Mouse (Mus musculus) midbrain, embryonic 16.5 days (tissue): ENCODE measurements around the gene Gse1. TPM values are rescaled to one million over a fixed set of nuclear protein-coding genes. Genes with fewer than 3 reads are reported as not detected.

Experiments
- ATAC-seq: fragments of 200-750 bp; cut with Nextera tagmentation; 2 replicates; pipeline ENCODE4 v1.8.0; 2017; ENCODE audit warnings: moderate TSS enrichment
- H3K27ac ChIP-seq: fragments of 300-500 bp; sonication (generic); 2 replicates; pipeline ENCODE4 v1.5.1; 2014; ENCODE audit warnings: mild to moderate bottlenecking, low read length, mixed read lengths
- H3K27me3 ChIP-seq: fragments of 300-500 bp; sonication (generic); 2 replicates; pipeline ENCODE4 v1.6.1; 2014; ENCODE audit warnings: low read depth, low read length, mixed read lengths; ENCODE audit not compliant: control insufficient read depth, insufficient read depth
- H3K36me3 ChIP-seq: fragments of 300-500 bp; sonication (generic); 2 replicates; pipeline ENCODE4 v1.6.1; 2014; ENCODE audit warnings: mild to moderate bottlenecking, low read length, moderate library complexity, mixed read lengths; ENCODE audit not compliant: control insufficient read depth, insufficient read depth
- H3K4me1 ChIP-seq: fragments of 300-500 bp; sonication (generic); 2 replicates; pipeline ENCODE4 v1.6.1; 2014; ENCODE audit warnings: mild to moderate bottlenecking, low read length, mixed read lengths; ENCODE audit not compliant: control insufficient read depth, insufficient read depth
- H3K4me2 ChIP-seq: fragments of 300-500 bp; sonication (generic); 2 replicates; pipeline ENCODE4 v1.6.1; 2014; ENCODE audit warnings: mild to moderate bottlenecking, low read length, mixed read lengths
- H3K4me3 ChIP-seq: fragments of 300-500 bp; sonication (generic); 2 replicates; pipeline ENCODE4 v1.5.1; 2014; ENCODE audit warnings: low read depth, mild to moderate bottlenecking, low read length, moderate library complexity, mixed read lengths
- H3K9ac ChIP-seq: fragments of 300-500 bp; sonication (generic); 2 replicates; pipeline ENCODE4 v1.6.1; 2014; ENCODE audit warnings: low read depth, low read length, mixed read lengths
- H3K9me3 ChIP-seq: fragments of 300-500 bp; sonication (generic); replicated peaks from 2 replicates; pipeline ENCODE4 v1.6.1; 2014; ENCODE audit warnings: mild to moderate bottlenecking, low read length, mixed read lengths; ENCODE audit not compliant: control insufficient read depth, poor library complexity, severe bottlenecking
- WGBS: fragments of 180-500 bp; shearing (Covaris S2); extraction: QIAGEN DNeasy Blood & Tissue Kit; methylation state at CpG from one replicate; pipeline ENCODE4 v1.1.7; 2014; 5-methylcytosine and 5-hydroxymethylcytosine counted together
- polyA plus RNA-seq: library from polyadenylated mRNA; unstranded; fragments of >200 nt; fragmentation: Nextera tagmentation; extraction: Ambion mirVana; gene quantifications from 2 replicates; pipeline ENCODE4 v1.2.1, GENCODE M21; 2015

The Gse1 gene
- polyA plus RNA-seq, 1 experiment from 2014 or later, result 13.3 TPM

DNA sequence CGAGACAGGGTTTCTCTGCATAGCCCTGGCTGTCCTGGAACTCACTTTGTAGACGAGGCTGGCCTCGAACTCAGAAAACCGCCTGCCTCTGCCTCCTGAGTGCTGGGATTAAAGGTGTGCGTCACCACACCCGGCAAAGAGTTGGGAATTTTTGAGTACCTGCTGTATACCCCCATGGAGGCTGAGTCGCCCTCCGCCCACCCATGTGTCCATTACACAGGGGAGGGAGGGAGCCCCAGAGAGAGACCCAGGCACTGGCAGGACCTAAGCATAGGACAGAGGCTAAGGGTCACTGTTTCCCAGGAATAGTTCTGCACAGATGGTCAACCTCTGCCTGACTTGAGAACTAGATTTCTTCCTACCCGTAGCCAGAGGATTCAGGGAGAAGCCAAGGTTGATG lies 279.0 kb downstream of the Gse1 start:
- ATAC-seq, result no peak
- no peak overlapping the region for H3K4me3 ChIP-seq
- H3K36me3 ChIP-seq, result no peaks in the 10 kb centered on the region
- H3K27ac ChIP-seq, result no peak overlapping the region
- H3K9ac ChIP-seq, result no peak overlapping the region
- no peaks in the 10 kb centered on the region for H3K9me3 ChIP-seq
- no peaks in the 10 kb centered on the region for H3K27me3 ChIP-seq
- H3K4me2 ChIP-seq, result no peak overlapping the region
- WGBS, result 89% methylated on average over 9 of the region's 9 CpGs
- peaks cover 82% of the 10 kb centered on the region for H3K4me1 ChIP-seq

- Histone ChIP-seq H3K9ac (peak overlapping the region; percentile 12; the same call in 1 of the 2 replicates), H3K4me3 (no peak overlapping the region), H3K27me3 (no peaks in the 10 kb centered on the region), H3K4me2 (peak overlapping the region; percentile 36; the same call in 1 of the 2 replicates), H3K27ac (0 out of 2 replicates have a peak overlapping the region, but pooled peaks have one; percentile 35), H3K9me3 (no peaks in the 10 kb centered on the region), H3K36me3 (no peaks in the 10 kb centered on the region), H3K4me1 (peaks cover 92% of the 10 kb centered on the region)
- WGBS, result 4% methylated on average over 21 of the region's 21 CpGs
- ATAC-seq, result peak; percentile 34; the same call in 1 of the 2 replicates
Observed at GRCm38 (mm10) chr8:120509136-120510034, 281.1 kb downstream of the Gse1 start.

DNA sequence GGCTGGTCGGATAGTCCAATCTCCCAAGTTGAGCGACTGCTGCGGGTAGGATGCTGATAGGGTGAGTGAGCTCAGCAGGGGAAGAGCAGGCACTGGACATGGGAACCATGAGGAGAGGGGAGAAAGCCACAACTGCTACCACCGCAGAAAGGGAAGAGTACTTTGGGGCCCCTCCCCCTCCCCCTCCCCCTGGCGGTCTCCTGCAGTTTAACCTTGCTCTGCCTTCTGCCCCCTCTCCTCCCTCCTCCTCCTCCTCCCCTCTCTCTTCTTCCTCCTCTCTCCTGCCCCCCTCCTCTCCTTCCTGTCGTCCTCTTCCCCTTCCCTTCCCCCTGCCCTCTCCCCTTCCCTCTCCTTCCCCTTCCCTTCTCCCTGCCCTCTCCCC lies 281.8 kb downstream of the Gse1 start:
- ATAC-seq, result no peak
- Histone ChIP-seq H3K27me3 (no peaks in the 10 kb centered on the region), H3K4me3 (no peak overlapping the region), H3K36me3 (no peaks in the 10 kb centered on the region), H3K9ac (no peak overlapping the region), H3K4me2 (no peak overlapping the region), H3K27ac (no peak overlapping the region), H3K4me1 (peaks cover 87% of the 10 kb centered on the region), H3K9me3 (no peaks in the 10 kb centered on the region)
- 5% methylated on average over 4 of the region's 6 CpGs for WGBS

DNA sequence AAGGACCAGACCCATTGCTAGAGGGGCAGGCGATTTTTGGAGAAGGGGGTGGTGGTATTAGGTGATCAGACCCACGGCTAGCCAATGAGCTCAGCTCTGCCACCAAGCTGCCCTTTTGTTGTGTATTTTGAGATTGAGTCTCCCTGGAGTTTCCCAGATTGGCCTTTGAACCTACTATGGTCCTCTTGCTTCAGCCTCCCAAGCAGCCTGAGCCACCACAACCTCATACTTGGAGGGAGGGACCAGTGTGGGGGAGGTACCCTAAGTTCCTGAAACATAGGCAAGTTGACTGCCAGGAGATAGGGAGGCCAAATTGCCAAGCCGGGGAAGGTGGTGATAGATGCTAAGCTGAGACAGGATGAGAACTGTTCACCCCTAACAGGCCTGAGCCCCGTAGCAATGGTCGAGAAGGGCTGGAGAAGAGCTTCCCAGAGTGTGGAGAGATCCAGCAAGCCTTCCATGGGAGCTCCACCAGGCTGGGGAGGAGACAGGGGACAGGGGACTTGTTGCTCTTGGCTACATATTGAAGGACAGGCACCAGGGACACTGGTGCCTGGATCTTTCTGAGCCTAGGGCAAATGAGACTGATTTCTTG lies 282.7 kb downstream of the Gse1 start:
- no peaks in the 10 kb centered on the region for H3K9me3 ChIP-seq
- H3K36me3 ChIP-seq, result no peaks in the 10 kb centered on the region
- no peak overlapping the region for H3K9ac ChIP-seq
- peaks cover 79% of the 10 kb centered on the region for H3K4me1 ChIP-seq
- no peak overlapping the region; the same call in 1 of the 2 replicates for H3K27ac ChIP-seq
- no peak overlapping the region for H3K4me3 ChIP-seq
- no peaks in the 10 kb centered on the region for H3K27me3 ChIP-seq
- H3K4me2 ChIP-seq, result no peak overlapping the region
- WGBS, result 30% methylated on average over 5 of the region's 5 CpGs
- no peak for ATAC-seq

DNA sequence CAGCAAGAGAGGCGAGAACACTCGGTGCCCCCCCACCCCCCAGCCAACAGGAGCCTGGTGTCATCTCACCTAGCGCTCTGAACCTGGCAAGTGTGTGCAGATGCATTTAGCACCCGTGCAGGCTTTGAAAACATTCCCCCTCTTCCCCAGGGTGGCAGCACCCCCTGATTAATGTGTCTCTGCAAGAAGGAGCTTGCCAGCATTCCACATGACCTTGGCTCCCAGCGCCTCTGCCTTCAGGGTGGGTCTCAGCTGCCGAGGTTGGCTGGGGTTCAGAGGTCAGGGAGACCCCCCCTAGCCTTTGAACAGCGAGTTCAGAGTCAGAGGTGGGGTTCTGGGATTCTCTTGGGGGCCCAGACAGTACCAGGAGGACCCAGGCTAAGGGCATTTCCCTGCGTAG lies 283.5 kb downstream of the Gse1 start:
- 33% methylated on average over 8 of the region's 8 CpGs for WGBS
- peak overlapping the region; percentile 61 for H3K9ac ChIP-seq
- H3K27ac ChIP-seq, result peak overlapping the region; percentile 62
- H3K4me2 ChIP-seq, result no peak overlapping the region
- H3K9me3 ChIP-seq, result no peaks in the 10 kb centered on the region
- no peaks in the 10 kb centered on the region for H3K27me3 ChIP-seq
- H3K4me3 ChIP-seq, result no peak overlapping the region
- ATAC-seq, result no peak
- H3K4me1 ChIP-seq, result peaks cover 79% of the 10 kb centered on the region
- H3K36me3 ChIP-seq, result no peaks in the 10 kb centered on the region

DNA sequence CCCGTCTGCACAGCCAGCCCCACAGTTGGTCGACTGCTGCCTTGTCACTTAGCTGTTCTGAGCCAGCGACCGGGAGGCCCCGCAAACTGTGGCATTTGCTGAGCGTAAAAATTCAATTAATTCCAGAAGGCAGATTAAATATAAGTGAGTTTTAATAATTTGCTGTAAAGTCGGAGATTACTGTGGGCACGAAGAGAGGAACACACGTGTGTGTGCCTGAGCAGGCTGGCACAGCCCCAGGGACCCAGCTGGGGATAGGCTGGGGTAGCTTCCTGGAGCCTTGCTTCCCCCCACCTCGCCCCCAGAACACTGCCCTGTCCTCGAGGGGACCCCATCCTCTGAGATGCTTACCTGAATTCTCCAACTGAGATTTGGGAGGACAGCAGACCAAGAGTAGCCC lies 284.1 kb downstream of the Gse1 start:
- H3K27me3 ChIP-seq, result no peaks in the 10 kb centered on the region
- peak overlapping the region; percentile 62; the same call in 1 of the 2 replicates for H3K27ac ChIP-seq
- H3K9me3 ChIP-seq, result no peaks in the 10 kb centered on the region
- ATAC-seq, result no peak
- H3K4me3 ChIP-seq, result no peak overlapping the region
- H3K4me2 ChIP-seq, result no peak overlapping the region
- H3K4me1 ChIP-seq, result peaks cover 84% of the 10 kb centered on the region
- no peaks in the 10 kb centered on the region for H3K36me3 ChIP-seq
- 24% methylated on average over 11 of the region's 11 CpGs for WGBS
- H3K9ac ChIP-seq, result peak overlapping the region; percentile 61; the same call in 1 of the 2 replicates

DNA sequence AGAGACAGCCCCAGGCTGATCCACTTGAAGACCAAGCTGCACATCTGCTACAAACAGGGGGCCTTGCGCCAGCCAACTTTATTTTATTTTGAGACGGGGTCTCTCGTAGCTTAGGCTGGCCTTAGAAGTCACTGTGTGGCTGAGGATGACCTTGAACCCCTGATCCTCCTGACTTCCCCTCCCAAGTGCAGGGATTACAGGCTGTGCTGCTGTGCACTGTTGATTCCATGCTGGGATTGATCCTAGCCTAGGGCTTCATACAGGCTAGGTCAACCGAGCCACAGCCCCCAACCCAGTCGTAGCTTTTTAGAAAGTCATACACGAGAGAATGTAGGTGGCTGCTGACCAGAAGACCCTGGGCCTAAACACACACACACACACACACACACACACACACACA lies 284.9 kb downstream of the Gse1 start:
- no peaks in the 10 kb centered on the region for H3K27me3 ChIP-seq
- WGBS, result 29% methylated on average over 6 of the region's 6 CpGs
- no peak overlapping the region for H3K4me2 ChIP-seq
- no peaks in the 10 kb centered on the region for H3K9me3 ChIP-seq
- ATAC-seq, result no peak
- peak overlapping the region; percentile 79 for H3K27ac ChIP-seq
- H3K36me3 ChIP-seq, result no peaks in the 10 kb centered on the region
- H3K9ac ChIP-seq, result no peak overlapping the region
- peaks cover 85% of the 10 kb centered on the region for H3K4me1 ChIP-seq
- no peak overlapping the region for H3K4me3 ChIP-seq

- WGBS, result 7% methylated on average over 26 of the region's 26 CpGs
- peak overlapping the region; percentile 39 for H3K4me2 ChIP-seq
- H3K36me3 ChIP-seq, result no peaks in the 10 kb centered on the region
- no peaks in the 10 kb centered on the region for H3K9me3 ChIP-seq
- peaks cover 85% of the 10 kb centered on the region for H3K4me1 ChIP-seq
- peak; percentile 26; the same call in 1 of the 2 replicates for ATAC-seq
- H3K4me3 ChIP-seq, result no peak overlapping the region
- H3K27me3 ChIP-seq, result no peaks in the 10 kb centered on the region
- peak overlapping the region; percentile 79 for H3K27ac ChIP-seq
- peak overlapping the region; percentile 43; the same call in 1 of the 2 replicates for H3K9ac ChIP-seq
Observed at GRCm38 (mm10) chr8:120513638-120514461, 285.6 kb downstream of the Gse1 start.
